Mouse (Mus musculus): Measurements from ENCODE around the gene Nudt7.

- no peak for TF ChIP-seq TAL1 (IDR thresholded peaks at IDR 0.05; ENCODE audit: low read length)
- TF ChIP-seq GATA1 (IDR thresholded peaks at IDR 0.05; ENCODE audit: low read length): no peak
Observed at GRCm38 (mm10) chr8:114176721-114177120, 43.4 kb downstream of the Nudt7 start.
